Mouse (Mus musculus) c-Kit-positive CD71-positive TER-119-positive erythroid progenitor cells, embryonic 14.5 days (primary cell): ENCODE data around the gene Kat6b.
"Not testable (repeated sequence)": the region's sequence is repeated elsewhere in the genome, so short reads cannot be mapped to it uniquely, and the experiment has no call there.

Experiments used
- DNase-seq: peaks from one replicate; pipeline ENCODE4 v3.0.0-alpha.2; 2013; ENCODE audit warnings: low spot score

Gene Kat6b

GRCm38 (mm10) chr14:21481231-21481630, at the start of gene Kat6b:
Gene Kat6b, plus strand, starts transcription at chr14:21481434.
- DNase-seq, result no peak

DNA sequence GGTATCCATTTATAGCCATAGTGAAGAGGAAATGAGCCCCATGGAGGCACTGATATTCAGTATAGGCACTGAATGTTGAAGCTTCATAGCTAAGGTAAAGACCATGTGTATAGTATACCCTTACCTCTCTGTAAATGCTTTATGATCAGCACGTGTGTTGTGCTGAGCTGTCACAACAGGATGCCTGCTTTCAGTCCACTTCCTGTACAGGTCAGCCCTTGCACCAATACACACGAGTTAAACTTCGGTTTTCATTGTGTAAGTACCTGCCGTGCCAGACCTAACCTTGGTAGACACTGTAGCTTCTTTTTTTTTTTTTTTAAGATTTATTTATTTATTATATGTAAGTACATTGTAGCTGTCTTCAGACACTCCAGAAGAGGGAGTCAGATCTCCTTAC, 47.8 kb upstream of the Kat6b start:
- DNase-seq, result no peak

DNA sequence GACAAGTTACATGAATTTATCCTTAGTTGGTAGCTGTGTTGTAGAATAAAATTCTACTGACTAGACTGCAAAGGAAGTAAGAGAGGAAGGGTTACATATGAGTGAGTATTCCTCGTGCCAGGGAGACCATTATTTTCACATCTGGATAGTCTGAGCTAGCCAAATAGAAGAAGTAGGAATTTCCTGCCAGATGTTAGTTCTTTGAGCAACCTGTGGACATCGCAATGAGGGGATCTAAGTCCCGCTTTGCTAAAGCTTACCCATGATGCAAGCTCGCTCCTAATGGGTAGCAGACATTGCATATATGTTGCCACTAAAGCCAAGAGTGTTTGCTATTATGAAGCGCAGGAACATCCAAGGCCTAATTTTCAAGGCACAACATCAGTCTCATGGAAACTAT, 47.2 kb upstream of the Kat6b start:
- no peak for DNase-seq

- no peak for DNase-seq
Measured at GRCm38 (mm10) chr14:21434686-21435085, 46.5 kb upstream of the Kat6b start.

DNA sequence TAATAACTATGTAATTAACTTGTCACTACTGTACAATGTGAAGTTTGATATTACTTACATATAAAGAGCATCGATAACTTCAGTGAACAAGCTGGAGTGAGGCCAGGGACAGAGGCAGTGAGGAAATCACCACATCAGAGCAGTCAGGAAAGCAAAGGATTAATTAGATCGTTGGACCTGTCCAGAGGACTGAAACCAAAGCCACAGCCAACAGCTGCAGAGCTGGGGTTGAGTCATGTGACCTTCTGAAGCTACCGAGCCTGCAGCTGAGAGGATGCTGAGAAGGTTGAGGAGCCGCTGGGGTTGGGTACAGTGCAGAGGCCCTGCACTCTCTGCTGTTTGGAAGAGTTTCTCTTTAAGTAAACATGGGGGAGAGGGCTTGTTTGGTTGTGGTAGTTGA, 41.4 kb upstream of the Kat6b start:
- no peak for DNase-seq

GRCm38 (mm10) chr14:21440526-21440925, 40.7 kb upstream of the Kat6b start:
- DNase-seq, result no peak

DNA sequence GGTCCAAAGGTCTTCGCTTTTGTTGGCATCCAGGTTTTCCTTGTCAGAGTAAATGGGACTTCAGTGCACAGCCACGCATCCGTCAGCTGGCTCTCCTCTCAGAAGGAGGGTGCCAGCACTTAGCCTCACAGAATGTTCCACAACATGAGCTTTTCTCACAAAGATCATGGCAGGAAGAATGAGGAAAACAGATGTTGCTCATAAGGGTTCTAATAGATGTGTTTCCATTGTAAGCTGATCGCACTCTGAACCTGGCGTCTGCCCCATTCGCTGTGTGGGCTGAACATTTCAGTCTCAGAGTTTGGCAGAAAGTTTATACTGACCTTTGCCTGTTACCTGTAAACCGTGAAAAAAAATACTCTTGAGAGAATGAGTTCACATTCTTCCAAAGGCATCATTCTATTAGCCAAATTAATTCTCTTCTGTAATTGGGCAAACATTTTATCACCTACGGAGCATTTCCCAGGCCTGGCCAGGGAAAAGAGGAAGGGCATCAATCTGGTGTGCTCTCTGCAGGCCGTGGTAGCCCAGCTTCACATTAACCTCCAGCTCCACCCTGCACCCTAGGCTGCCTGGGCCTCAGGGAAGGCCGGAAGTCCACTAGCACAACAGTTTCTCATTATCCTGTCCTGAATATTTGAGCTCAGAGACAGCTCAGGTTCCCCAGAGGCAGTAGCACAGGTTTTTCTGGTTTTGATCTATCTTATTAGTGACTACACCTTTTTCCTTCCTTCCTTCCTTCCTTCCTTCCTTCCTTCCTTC, 39.3 kb upstream of the Kat6b start:
- no peak for DNase-seq

DNA sequence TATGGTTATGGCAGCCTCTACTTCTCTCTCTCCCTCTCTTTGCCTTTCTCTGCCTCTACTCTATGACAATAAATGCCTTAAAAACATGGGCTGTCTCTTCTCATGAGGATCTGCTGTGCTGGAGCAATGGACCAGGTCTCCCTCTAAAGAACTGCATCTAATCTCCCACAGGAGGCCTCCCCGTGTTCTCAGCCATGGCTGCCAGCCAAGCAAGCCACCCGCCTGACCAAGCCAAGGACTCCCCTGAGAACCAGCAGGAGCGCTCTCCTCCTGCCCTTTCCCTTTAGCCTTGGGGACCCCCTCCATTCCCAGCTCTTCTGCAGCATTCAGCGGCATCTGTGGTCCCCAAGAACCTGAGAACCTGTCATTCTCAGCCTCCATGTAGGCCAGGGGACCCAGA, 28.7 kb upstream of the Kat6b start:
- DNase-seq, result no peak

DNA sequence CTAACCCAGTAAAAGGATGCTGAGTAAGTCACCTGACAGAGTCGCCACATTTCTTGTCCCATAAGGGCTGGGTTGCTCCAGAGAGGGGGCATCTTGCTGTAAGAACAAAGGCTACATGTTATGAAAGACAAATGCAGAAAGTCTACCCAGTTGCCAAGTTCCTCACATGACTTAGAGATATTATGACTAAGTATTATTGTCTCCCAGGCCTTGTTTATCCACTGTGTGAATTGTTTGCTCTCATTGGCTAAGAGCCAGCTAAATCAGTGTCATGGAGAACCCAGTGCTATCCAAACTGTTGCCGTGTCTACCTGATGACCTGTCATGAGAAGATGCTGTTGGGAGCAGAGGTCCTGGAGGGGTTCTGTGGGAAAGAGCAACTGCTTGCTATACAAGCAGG, 27.3 kb upstream of the Kat6b start:
- no peak for DNase-seq

GRCm38 (mm10) chr14:21455654-21456350, 25.4 kb upstream of the Kat6b start:
- DNase-seq, result no peak

DNA sequence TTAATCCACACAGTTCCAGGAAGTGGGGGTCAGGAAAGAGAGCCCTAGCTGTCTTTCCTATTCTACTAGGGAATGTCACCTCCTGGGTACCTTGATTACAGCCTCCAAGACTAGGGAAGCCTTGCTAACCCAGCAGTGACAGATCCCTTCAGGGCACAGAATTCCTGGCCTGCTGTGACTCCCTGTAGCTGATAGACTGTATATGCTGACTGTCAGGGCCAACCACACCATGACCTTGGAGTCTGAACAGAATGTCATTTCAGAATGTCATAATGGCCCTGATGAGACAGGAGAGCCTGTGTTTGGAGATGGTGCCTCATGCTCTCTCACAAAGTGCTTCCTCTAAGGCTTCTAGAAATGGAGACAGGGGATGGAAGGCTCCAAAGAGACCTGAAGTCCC, 24.7 kb upstream of the Kat6b start:
- no peak for DNase-seq

- no peak for DNase-seq
Measured at GRCm38 (mm10) chr14:21457876-21458275, 23.4 kb upstream of the Kat6b start.

GRCm38 (mm10) chr14:21458696-21459095, 22.5 kb upstream of the Kat6b start:
- DNase-seq, result no peak

GRCm38 (mm10) chr14:21459163-21459562, 22.1 kb upstream of the Kat6b start:
- DNase-seq, result no peak

DNA sequence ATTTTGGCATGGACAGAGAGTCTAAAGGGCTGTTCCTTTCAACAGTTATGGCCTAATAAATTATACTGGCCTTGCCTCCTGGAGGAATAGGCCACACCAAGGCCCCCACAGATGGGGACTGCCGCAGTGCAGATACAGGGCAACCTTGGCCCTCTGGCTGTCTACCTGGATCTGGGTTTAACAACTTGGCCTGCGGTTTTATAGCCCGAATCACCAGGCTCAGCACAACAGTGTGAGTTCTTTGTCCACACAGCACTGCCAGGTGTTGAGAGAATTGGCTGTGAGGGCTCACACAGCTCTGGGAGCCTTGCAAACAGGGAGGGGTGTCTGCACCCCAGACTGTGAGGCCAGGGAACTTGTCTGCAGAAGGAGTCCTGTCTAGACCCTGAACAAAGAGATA, 18.8 kb upstream of the Kat6b start:
- DNase-seq, result no peak

DNA sequence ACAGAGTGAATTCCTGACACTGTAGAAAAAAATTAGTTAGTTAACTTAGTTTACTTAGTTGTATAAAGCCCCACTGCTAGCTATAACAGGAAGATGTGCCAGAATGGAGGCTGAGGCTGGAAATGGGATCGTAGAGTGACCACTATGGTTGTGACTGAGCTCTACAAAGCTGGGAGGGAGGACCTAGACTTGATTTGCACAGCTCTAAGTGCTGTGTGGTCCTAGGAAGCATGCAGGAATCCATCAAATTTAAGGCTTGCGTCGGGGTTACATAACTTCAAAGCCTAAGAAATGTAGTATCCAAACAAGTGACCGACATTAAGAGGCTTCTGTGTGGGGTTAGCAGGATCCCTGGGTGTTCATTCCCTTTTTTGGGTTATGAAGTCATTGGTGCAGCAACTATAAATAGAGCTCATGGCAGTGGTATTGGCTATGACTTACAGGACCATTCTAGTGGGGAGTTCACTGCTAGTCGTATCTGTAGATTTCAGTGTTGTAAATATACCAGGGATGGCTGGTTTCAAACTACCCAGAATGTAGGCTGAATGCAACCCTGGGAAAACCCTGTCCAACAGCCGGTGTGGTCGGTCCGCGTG, 18.0 kb upstream of the Kat6b start:
- DNase-seq, result no peak

DNA sequence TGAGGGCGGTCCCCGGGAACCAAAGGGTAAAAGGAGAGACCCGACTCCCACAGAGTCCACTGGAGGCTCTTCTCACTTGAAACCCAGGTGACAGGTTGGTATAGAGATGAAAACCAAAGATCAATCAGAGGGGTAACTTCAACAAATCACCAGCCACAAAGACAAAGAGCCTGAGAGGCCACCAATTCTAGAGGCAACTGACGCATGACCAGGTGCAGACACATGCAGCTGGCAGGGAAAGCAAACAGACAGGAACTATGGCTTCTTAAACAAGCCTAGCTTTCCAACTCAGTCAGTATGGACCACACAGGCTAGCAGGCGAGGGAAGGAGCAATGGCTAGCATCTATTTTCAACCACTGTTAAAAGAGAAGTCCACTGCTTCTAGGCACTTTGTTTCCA, 10.8 kb upstream of the Kat6b start:
- DNase-seq, result no peak

- DNase-seq, result no peak
Measured at GRCm38 (mm10) chr14:21471975-21472374, 9.3 kb upstream of the Kat6b start.

DNA sequence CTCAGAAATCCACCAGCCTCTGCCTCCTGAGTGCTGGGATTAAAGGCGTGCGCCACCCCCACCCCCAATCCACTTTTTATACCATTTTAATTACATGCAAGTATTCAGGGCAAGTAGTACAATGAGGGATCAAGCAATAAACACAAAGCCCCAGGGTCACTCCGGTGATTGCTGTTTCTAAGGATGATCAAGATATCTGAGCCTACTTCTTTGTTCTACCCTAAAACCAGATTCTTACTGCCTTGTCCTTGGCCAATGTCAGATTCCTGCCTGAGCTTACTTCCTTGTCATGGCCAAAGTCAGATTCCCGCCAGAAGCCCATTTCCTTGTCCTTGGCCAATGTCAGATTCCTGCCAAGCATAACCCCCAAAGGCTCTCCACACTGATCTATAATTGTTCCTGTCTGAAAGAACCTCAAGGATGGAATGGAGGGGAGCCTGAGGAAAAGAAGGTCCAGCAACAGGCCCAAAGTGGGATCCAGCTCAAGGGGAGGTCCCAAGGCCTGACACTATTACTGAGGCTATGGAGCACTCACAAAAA, 6.6 kb upstream of the Kat6b start:
- DNase-seq, result not testable (repeated sequence)

DNA sequence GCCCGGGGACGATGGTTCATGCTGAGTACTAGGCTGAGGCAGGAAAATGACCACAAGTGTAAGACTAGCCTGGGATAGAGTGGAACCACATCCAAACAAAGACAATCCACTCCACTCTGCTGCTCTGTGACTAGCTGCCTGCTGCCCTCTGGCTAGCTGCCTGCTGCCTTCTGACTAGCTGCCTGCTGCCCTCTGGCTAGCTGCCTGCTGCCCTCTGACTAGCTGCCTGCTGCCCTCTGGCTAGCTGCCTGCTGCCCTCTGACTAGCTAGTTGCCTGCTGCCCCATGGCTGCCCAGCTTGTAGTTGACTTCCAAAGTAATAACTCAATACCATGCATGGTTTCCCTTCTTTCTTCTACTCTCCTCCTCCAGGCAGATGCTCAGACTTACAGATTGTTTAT, 4.1 kb upstream of the Kat6b start:
- no peak for DNase-seq

DNA sequence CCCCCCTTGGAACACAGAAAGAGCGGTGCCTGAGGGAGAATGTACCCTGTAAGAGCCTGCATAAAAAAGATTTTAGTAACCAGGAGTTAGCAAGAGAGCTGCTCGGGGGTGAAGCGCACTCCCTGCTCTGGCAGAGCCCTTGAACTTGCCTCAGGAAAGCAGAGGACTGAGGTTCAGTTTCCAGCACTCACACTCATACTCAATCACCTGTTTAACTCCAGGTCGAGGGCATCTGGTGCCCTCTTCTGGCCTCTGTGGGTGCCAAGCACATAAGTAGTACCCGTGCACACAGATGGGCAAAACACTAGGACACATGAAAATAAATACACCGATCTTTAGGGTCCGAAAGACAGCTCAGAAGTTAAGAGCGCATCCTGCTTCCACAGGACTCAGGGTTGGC, 1.7 kb upstream of the Kat6b start:
- DNase-seq, result no peak

DNA sequence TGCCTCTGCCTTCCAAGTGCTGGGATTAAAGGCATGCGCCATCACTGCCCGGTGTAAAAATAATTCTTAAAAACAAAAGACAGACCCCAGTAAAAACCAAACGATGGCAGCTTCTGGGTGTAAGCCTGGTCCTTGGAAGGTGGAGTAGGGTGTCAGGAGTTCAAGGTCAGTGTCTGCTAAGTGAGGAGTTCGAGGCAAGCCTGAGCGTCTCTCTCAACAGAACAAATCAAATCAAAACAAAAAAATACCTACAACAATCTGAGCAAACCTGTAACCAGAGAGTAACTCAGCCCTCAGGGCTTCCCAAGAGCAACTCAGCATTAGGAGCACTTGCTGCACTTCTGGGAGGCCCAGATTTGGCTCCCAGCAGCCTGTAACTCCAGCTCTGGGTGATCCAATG, 1.0 kb upstream of the Kat6b start:
- no peak for DNase-seq

DNA sequence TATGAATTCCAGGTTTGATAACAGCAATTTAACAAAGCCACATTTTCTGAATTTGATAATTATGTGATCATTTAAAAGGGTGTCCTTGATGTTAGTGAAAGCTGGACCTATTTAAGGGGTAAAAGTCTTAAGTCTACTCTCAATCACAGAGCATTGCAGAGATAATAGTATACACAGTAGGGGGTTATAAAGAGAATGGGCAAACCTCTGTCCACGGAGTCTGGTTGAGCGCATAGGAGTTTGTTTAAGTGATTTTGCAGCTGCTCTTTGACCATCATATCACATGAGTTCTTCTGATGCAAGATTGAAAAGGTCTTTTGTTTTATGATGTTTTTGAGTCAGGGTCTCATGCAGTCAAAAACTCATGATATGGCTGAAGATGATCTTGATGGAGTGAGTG, 3.0 kb downstream of the Kat6b start:
- DNase-seq, result no peak
